Mouse (Mus musculus): ENCODE results near the gene Nrp2.

- TF ChIP-seq ZC3H11A (IDR thresholded peaks at IDR 0.05; ENCODE audit: low read depth, low read length) (no peak), GATA1 (IDR thresholded peaks at IDR 0.05; ENCODE audit: low read depth, low read length) (no peak), TBP (IDR thresholded peaks at IDR 0.05; ENCODE audit: low read depth, low read length) (no peak), NELFE (IDR thresholded peaks at IDR 0.05; ENCODE audit: low read depth, low read length) (no peak), BHLHE40 (IDR thresholded peaks at IDR 0.05; ENCODE audit: borderline replicate concordance, low read depth, low read length) (no peak), POLR2AphosphoS5 (IDR thresholded peaks at IDR 0.05; ENCODE audit: borderline replicate concordance, low read depth, low read length) (no peak), POLR2A (IDR thresholded peaks at IDR 0.05; ENCODE audit: control insufficient read depth in 1 of 2, insufficient read depth in 1 of 2, low read depth in 1 of 2, low read length in 2 of 2, poor library complexity in 1 of 2) (no peak), USF1 (IDR thresholded peaks at IDR 0.05; ENCODE audit: low read depth, low read length) (no peak)
These were observed 6.6 kb upstream of the Nrp2 start for GRCm38 (mm10) chr1:62696312-62696982.
